Mouse (Mus musculus) ES-Bruce4 (cell line): Measurements from ENCODE around the gene Tfap2b.

Source experiments
- CTCF ChIP-seq: IDR thresholded peaks from one replicate; pipeline ENCODE4 v1.8.1; 2011; ENCODE audit warnings: low read depth, low read length
- POLR2A ChIP-seq: IDR thresholded peaks from one replicate; pipeline ENCODE4 v1.8.1; 2011; ENCODE audit warnings: low read length; ENCODE audit not compliant: insufficient read depth

DNA sequence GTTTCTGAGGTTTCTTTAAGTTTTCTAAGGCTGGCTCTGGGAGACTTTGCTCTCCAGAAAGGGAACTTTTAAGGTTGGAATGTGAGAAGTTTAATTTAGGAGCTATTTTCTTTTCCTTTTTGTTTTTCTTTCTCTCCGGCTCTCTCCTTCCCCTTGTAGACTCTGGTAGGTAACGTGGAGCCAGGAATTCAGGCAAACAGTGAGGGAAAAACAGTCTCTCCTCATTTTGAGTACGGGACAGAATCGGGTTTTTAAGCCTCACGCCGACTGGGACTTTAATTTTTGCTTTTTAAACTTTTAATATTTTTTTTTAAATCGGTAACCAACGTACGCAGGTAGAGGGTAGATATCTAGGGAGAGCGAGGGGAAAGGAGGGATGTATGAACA is 638 bp downstream of the Tfap2b start:
- TF ChIP-seq POLR2A (no peak), CTCF (no peak)
